Mouse (Mus musculus) small intestine, adult 2 months (tissue): Measurements from ENCODE around the gene 4930470P17Rik.

Source experiments
- CTCF ChIP-seq: fragments of 200-500 bp; IDR thresholded peaks from 2 replicates; pipeline ENCODE4 v1.5.1; 2012; ENCODE audit warnings: low read depth, mild to moderate bottlenecking, control low read depth, inconsistent platforms, low read length, moderate library complexity, mixed read lengths; ENCODE audit not compliant: insufficient replicate concordance, insufficient read length; ENCODE audit errors: extremely low read depth
- POLR2A ChIP-seq: fragments of 200-500 bp; IDR thresholded peaks from 2 replicates; pipeline ENCODE4 v1.6.1; 2012; ENCODE audit warnings: low read depth, mild to moderate bottlenecking, control low read depth, inconsistent platforms, low read length, moderate library complexity

GRCm38 (mm10) chr2:170534803-170535174 lies 67.0 kb downstream of the 4930470P17Rik start:
- TF ChIP-seq CTCF (no peak), POLR2A (no peak)
